Mouse (Mus musculus) midbrain, embryonic 10.5 days (tissue): ENCODE data around the gene Ikzf2. TPM values are rescaled to one million over a fixed set of nuclear protein-coding genes. Genes with fewer than 3 reads are reported as not detected.

ENCODE experiments used
- DNase-seq: peaks from one replicate; pipeline ENCODE4 v3.0.0-alpha.2; 2017; ENCODE audit warnings: low spot score
- H3K27ac ChIP-seq: fragments of 300-500 bp; sonication (generic); replicated peaks from 2 replicates; pipeline ENCODE4 v1.5.1; 2016; ENCODE audit warnings: mild to moderate bottlenecking
- H3K27me3 ChIP-seq: fragments of 300-500 bp; sonication (generic); 2 replicates; pipeline ENCODE4 v1.6.1; 2016; ENCODE audit warnings: low read depth, mild to moderate bottlenecking; ENCODE audit not compliant: poor library complexity, severe bottlenecking
- H3K36me3 ChIP-seq: fragments of 300-500 bp; sonication (generic); 2 replicates; pipeline ENCODE4 v1.6.1; 2016; ENCODE audit warnings: mild to moderate bottlenecking, moderate library complexity
- H3K4me1 ChIP-seq: fragments of 300-500 bp; sonication (generic); 2 replicates; pipeline ENCODE4 v1.6.1; 2016
- H3K4me3 ChIP-seq: fragments of 300-500 bp; sonication (generic); 2 replicates; pipeline ENCODE4 v1.5.1; 2016; ENCODE audit warnings: mild to moderate bottlenecking, moderate library complexity
- H3K9me3 ChIP-seq: fragments of 300-500 bp; sonication (generic); replicated peaks from 2 replicates; pipeline ENCODE4 v1.6.1; 2016; ENCODE audit warnings: mild to moderate bottlenecking
- WGBS: fragments of 180-500 bp; shearing (Covaris S2); methylation state at CpG from one replicate; pipeline ENCODE4 v1.1.7; 2016; 5-methylcytosine and 5-hydroxymethylcytosine counted together
- polyA plus RNA-seq: library from polyadenylated mRNA; unstranded; fragments of >200 nt; fragmentation: Nextera tagmentation; extraction: Ambion mirVana; gene quantifications from 2 replicates; pipeline ENCODE4 v1.2.1, GENCODE M21; 2016

Ikzf2 gene
- polyA plus RNA-seq, 1 experiment from 2014 or later = 6.5 TPM

GRCm38 (mm10) chr1:69488625-69489024 is 198.4 kb downstream of the Ikzf2 start:
- Histone ChIP-seq H3K27me3 (no peaks in the 10 kb centered on the region), H3K36me3 (no peaks in the 10 kb centered on the region), H3K9me3 (no peaks in the 10 kb centered on the region), H3K4me3 (no peak overlapping the region), H3K27ac (no peak overlapping the region; the same call in 1 of the 2 replicates), H3K4me1 (peaks cover 18% of the 10 kb centered on the region)
- no peak for DNase-seq
- WGBS = 67% methylated on average over 6 of the region's 6 CpGs

Other genes starting within 250 kb of the Ikzf2 start
- gene Spag16, start 139.7 kb upstream of the Ikzf2 start, polyA plus RNA-seq = 3.0 and 3.3 TPM in 2 replicates